Mouse (Mus musculus) heart, postnatal 0 days (tissue): Measurements from ENCODE around the gene Prkg2.

ENCODE experiments used
- CTCF ChIP-seq: IDR thresholded peaks from 2 replicates; pipeline ENCODE4 v1.5.1; 2016; ENCODE audit warnings: antibody characterized with exemption, control low read depth, low read depth
- EP300 ChIP-seq: IDR thresholded peaks from 2 replicates; pipeline ENCODE4 v1.6.1; 2016; ENCODE audit warnings: antibody characterized with exemption, low read depth

- TF ChIP-seq CTCF (no peak), EP300 (no peak)
These were observed 72.0 kb downstream of the Prkg2 start for GRCm38 (mm10) chr5:98965139-98965538.
